Mouse (Mus musculus) monocyte, adult 5-6 weeks (primary cell): ENCODE results near the gene Cd81. TPM values are rescaled to one million over a fixed set of nuclear protein-coding genes. Genes with fewer than 3 reads are reported as not detected.

Experiments
- ATAC-seq: fragments of 153-309, 156-312 bp; replicated peaks from 2 replicates; pipeline ENCODE4 v1.8.0; 2017; ENCODE audit warnings: mild to moderate bottlenecking; ENCODE audit not compliant: low TSS enrichment, insufficient number of reproducible peaks, severe bottlenecking, poor library complexity, low FRiP score
- total RNA-seq: library from RNA; stranded (forward); fragments of 200-1000, 200-491, 200-594 nt; gene quantifications from 3 replicates; pipeline ENCODE4 v1.2.3, GENCODE M21; 2017

The Cd81 gene
- total RNA-seq, 1 experiment from 2014 or later: 86.6 TPM

GRCm38 (mm10) chr7:143095554-143095907 is 43.0 kb downstream of the Cd81 start:
- ATAC-seq: no peak

GRCm38 (mm10) chr7:143100759-143101158 is 48.2 kb downstream of the Cd81 start:
- ATAC-seq: no peak

DNA sequence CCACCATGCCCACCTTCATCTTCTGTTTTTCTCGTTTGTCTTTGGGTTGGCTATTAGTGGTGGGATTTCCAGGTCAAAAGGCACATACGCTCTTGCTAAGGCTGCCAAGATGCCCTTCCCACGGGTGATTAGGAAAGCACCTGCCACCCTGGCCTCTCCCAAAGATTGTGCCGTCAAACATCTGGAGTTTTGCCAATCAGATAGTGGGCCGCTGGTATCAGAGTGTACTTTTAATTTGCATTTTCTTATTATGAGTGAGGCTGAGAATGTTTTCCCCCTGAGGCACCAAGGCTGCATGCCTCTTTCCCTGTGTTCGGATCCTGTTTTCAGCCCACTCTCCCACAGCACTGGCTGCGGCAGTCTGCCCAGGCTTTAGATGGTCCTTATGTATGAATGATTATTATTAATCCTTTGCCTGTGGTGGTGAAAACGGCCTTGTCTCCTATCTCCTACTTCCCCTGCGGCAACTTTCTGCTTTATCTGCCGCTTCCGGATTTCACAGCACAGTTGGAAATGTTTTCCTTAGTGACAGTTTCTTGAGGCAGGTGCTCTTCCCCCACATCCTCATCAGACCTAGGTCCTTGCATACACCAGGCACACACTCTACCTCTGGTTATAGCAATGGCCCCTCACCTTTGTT is 52.8 kb downstream of the Cd81 start:
- no peak for ATAC-seq

DNA sequence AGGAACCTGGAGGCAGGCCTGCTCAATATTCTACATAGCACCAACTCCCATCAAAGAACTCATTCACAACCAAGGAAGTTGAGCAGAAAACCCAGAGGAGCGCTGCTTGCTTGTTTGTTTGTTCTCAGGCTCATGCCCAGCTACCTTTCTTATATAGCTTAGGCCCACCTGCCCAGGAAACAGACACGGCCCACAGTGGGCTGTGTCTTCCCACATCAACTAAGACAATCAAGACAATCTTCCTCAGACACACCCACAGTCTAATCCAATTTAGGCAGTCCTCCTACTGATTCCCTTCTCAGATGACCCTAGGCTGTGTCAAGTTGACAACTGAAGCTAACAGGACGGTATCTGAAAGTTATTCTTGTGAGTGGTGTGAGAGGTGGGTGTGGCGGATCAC is 53.5 kb downstream of the Cd81 start, which contains the start of gene Kcnq1:
TSS of gene Kcnq1 (plus strand) at position 301 of the 400 bp plus-strand sequence.
- ATAC-seq: no peak

DNA sequence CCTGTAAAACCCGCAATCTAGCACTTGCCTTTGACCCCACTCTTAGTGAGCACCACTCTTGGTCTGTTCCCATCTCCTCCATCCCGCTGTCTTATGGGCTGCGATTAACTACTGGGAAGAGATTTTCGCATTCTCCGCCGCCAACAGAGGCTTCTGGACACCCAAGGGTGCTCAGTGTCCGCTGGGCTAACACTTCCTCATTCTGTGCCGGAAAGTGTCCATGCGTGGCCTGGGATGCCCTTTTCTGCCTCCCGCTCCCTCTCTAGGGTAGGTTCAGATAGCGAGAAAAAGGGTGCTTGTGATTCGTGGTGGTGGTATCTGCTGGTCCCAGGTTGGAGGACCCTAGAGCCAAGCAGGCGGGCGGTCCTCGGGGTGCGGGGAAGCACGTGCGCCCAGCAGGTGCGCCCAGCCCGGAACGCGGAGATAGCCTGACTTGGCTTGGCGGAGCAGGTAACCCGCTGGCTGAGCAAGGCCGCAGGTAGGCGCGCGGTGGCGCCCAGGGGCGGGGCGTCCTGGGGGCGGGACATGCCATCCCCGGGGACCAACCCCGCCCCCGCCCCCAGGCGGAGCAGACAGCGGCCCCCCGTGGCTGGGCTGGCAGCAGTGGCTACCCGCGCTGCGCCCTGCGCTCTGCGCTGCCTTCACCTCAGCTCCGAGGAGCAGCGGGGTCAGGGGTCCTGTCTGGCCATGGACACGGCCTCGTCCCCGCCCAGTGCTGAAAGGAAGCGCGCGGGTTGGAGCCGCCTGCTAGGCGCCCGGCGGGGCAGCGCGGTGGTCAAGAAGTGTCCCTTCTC is 54.3 kb downstream of the Cd81 start:
- ATAC-seq: no peak

DNA sequence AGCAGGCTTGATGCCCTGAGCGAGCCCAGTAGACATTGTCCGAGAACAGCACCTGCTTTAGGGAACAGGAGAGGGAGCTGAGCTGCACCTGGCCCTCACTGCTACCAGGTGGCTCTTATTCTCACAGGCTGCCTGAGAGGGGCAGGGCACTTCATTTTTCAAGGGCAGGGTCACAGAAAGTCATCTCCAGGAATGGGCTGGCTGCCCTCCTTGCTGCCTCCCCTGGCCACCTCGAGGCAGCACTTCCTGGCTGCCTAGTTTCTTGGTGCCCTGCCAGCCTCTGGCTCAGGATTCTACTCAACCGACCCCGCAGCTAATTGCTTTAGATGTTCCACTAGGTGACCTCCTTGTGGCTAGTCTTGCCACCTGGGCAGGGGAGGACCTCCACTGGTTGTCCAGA is 55.7 kb downstream of the Cd81 start:
- no peak for ATAC-seq

DNA sequence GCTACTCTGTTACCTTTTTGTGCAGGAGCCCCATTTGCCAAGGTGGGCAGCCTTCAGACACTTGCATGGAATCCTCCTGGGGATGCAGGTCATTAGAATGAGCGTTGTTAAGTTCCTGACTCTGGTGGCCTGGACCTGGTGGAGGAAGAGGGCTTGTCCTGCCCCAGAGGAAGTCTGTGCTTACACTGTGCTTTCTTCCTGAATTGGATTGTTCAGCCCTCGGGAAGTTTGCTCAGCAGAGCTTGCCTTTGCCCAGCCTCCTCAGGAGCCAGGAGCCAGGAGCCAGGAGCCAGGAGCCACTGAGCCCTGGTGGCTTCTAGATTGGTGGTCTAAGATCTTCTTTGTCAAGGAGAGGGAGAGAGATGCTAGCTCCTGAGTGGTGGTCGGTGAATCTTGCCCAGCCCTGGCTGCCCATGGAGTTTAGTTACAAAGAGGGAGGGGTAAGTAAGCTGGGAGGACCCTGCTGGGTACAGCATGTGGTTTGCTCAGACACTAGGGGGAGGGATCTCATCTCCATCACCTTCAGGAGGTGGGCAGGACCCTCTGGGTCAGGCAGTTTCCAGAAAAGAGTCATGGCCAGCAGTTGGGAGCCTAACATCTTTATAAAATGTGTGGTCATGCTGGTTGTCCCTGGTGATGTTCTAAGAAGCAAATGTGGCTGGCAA is 56.6 kb downstream of the Cd81 start:
- ATAC-seq: no peak

- no peak for ATAC-seq
Measured at GRCm38 (mm10) chr7:143109696-143110095, 57.2 kb downstream of the Cd81 start.

DNA sequence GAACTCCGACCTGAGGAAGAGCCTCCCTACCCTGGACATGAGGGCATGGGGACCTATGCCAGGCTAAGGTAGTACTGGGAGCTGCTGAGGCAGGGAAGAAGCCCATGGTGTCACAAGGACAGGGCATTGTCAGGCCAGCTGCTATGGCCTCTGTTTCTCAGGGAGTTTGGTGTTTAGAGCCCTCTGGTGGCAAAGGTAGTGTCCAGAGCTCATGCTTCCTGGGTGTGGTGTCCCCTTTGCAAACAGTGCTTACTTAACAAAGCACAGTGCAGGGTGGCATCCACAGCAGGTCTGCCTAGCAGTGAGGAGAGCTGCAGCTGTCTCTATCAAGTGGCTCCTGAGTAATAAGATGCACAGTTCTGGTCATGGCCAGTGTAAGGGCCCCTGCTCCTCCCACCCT is 58.3 kb downstream of the Cd81 start:
- ATAC-seq: no peak

DNA sequence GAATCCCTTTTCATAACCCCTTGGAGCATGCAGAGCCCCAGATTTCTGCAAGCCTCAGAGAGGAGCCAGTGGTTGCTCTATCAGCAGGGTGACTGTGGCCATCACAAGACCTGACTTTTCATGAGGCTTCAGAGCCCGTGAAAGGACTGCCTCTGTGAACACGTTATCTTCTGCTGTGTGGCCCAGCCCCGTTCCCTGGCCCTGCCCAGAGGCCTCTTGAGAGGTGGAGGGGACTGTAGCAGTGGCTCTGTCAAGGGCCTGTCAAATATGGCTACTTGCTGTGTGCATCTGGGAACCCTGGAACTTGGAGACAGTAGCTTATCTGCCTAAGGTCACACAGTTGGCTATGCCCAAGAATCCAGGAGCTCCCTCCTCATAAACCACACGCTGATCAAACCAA is 59.2 kb downstream of the Cd81 start:
- ATAC-seq: no peak

- ATAC-seq: no peak
Measured at GRCm38 (mm10) chr7:143112395-143112794, 59.9 kb downstream of the Cd81 start.

DNA sequence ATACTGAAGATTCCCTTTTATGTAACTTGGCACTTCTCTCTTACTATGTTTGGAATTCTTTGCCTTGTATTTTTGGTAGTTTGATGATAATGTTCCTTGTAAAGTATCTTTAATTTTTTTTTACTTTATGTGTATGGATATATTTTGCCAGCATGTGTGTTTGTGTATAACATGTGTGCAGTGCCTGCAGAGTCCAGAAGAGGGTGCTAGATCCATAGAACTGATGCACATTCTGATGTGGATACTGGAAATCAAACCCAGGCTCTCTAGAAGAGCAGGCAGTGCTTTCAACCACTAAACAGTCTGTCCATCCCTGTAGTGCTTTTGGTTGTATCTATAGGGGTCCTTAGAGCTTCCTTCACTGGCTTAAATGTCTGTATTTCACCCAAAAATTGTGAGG is 62.2 kb downstream of the Cd81 start:
- no peak for ATAC-seq

DNA sequence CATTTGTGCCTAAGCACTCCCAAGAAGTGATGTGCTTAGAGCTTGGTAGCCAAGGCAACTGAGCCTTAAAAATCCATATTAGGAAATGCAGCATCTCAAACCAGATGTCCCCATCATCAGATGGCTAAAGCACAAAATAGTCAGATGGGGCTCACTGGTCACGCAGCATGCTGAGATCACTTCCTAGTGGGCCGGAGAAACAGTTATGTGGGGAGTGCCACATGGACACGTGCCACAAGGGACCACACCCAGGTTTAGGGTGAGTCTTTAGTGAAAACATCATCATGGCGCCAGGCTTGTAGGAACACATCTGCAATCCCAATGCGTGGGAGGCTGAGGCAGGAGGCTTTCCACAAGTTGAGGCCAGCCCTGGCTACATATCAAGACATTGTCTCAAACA is 64.0 kb downstream of the Cd81 start:
- ATAC-seq: no peak

Other genes starting within 250 kb of the Cd81 start
- gene Th, start 121.6 kb upstream of the Cd81 start, total RNA-seq: not detected in 3 replicates
- 1.6 TPM in 1 of 3 replicates, not detected in the others for gene Ascl2, start 83.5 kb upstream of the Cd81 start, total RNA-seq
- gene Tspan32, start 47.7 kb upstream of the Cd81 start, total RNA-seq: 47.6 to 98.9 TPM (median 75.2 TPM) in 3 replicates
- 5.2 to 10.4 TPM (median 8.2 TPM) in 3 replicates for gene Tssc4, start 16.5 kb downstream of the Cd81 start, total RNA-seq
- gene Trpm5, start 41.9 kb downstream of the Cd81 start, total RNA-seq: 0.11 TPM in 1 of 3 replicates, not detected in the others
- gene Kcnq1, start 53.6 kb downstream of the Cd81 start, total RNA-seq: not detected in 3 replicates